Mouse (Mus musculus) urinary bladder, adult 2 months (tissue): ENCODE measurements around the gene Glod4. TPM values are rescaled to one million over a fixed set of nuclear protein-coding genes. Genes with fewer than 3 reads are reported as not detected.

Source experiments
- DNase-seq: peaks from one replicate; pipeline ENCODE4 v3.0.0; 2022; ENCODE audit warnings: low spot score
- polyA plus RNA-seq: library from polyadenylated mRNA; depleted of rRNA; stranded (reverse); fragments of >200 nt; gene quantifications from 2 replicates; pipeline ENCODE4 v1.2.3, GENCODE M21; 2012; rRNA removed

The Glod4 gene
- polyA plus RNA-seq, 1 experiment: 36.0 TPM

DNA sequence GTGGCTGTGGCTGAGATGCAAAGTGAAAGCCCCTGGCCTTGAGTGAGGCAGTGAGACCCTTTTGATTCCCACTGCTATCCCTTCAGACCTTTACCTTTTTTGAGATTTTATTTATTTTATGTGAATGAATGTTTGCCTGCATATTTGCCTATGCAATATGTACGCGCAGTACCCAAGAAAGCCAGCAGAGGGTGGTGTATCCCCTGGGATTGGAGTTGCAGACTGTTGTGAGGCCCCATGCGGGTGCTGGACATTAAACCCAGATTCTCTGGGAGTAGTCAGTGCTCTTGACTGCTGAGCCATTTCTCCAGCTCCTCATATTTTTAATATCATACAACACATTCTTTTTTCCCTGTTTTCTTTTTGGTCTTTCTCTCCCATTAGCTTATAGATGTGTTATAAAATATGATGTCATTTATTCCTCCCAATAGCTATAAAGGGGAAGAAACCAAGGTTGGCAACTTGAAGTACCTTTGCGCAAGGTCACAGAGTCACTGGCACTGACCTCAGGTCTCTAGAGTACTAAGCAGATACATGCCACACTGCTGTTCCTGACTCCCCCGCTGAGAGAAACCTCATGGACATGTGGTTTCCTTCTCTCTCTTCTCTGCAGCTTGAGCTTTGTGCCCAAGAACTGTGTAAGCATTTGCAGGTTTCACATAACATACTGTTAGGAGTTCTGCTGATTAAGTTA is 157.5 kb downstream of the Glod4 start:
- DNase-seq: no peak

DNA sequence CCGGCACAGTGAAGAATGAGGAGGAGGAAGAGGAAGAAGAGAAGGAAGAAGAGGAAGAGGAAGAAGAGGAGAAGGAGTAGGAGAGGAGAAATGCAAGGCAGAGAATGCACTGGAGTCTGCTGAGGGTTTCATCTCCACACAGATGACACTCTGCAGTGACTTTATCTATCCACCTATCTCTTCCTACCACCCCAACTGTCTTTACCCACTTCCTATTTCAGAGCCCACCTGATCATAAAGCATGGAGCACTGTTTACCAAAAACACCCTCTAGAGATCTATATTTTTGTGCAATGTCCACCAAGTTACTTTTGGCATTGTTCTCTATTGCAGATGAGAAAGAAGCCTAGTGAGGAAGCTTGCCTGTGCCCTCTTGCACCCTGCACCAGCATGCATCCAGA is 158.6 kb downstream of the Glod4 start:
- no peak for DNase-seq

DNA sequence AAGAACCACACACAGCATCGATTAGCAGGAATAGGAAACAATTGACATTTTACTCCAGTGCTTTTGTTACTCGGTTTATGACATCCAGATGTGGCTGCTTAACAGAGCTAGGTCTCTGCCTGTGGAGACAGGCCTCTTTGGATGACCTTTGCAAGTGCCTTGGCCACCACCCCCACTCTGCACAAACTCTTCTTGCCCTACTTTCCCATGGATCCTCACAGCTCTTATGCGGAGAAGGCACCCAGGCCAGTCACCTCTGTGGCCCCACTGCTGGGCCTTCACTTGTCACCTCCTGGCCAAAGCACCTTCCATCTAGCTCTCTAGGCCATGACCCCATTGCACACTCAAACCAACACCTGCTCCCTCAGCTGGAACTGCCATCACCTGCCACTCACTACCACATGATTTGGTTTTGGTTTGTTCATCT is 159.6 kb downstream of the Glod4 start:
- no peak for DNase-seq

DNA sequence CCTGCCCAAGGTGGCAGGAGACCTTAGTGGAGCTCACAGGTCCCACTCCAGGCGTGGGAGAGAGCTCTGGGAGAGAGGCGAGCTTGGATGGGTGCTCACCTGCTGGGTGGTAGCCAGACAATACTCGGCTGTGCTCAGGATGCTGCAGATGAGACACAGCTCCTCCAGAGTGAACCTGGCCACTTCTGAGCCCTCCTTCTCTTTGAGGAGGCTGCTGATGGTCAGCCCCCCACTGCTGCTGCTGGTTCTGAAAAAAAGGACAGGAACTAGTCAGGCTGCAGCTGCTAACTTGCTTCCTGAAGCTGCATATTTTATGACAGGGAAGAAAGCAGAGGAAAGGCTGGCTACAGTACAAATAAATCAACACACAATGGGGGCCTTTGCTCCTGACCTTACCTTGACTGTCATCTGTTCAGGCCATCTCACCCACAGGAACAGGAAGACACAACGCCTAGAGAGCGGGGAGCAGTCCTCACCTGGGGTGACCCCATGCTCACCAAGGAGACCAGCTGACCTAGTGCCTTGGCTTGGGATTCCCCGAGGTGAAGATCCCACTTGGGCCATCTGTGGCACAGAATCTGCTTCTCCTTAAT is 162.4 kb downstream of the Glod4 start:
- no peak for DNase-seq

DNA sequence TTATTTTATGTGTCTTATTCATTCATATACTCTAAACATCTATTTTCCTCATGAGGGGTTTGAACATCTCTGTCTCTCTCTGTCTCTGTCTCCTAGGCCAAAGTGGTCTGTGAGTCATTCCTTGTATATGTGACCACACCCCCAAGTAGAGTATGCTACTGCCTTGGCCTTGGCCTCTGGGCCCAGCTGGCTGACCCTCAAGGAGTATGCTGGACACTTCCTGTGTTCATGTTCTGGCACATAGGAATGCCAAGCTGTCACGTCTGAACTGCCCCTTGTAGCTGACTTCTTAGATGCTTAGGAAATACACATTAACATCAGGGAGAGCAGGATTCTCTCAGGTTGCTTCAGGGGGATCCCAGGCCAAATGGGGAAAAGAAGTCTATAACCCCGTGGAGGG is 163.2 kb downstream of the Glod4 start:
- no peak for DNase-seq

DNA sequence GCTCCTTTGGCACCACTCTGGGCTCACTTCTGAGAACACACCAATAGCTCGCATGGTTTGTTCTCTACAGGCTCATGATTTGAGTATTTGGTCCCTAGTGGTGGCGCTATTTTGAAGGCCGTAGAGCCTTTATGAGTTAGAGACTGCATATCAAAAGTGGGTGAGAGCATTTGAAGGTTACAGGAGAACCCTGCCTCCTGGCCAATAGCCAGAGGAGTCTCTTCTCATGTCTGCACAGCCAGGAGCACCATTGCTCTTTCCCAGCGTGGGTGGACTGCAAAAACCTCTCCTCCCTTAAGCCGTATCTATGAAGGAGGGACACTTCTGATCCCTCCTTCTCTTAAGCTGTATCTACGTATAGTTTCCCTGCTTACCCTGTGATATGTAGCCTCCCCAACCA is 166.2 kb downstream of the Glod4 start:
- DNase-seq: no peak

DNA sequence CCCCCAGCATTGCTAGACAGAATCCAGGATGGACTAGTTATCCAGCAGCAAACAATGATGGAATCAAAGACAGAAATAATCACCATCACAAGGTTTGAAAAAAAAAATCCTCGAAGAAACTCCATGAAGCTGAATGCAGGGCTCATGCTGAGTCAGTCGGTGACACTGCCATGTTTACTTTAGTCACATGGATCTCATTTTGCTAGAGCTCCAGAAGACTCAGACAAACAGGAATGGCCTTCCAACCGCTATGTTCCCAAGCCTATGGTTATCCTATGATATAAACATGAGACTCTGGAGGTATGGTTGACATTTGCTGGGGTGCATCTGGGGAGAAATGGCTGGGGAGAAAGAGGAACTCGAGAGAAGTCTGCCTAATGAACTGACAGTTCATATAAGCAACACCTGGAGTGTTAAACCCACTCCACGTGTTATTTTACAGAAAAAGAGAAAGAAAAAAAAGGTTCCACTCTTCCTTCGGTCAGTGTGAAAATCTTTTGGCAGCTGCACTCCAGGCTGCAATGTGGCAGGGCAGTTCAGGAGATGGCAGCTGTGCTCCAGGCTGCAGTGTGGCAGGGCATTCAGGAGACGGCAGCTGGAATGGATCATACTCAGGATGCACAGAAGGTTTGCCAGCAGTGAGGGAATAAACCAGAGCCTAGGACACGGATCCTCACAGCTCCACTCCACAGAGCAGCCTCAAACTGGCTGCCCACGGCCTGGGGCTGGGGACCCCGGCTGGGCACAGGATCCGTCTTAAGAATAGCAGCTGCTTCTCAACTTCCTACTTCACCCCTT is 169.0 kb downstream of the Glod4 start:
- no peak for DNase-seq

Other genes starting within 250 kb of the Glod4 start
- gene 1700016K19Rik, start 243.8 kb downstream of the Glod4 start, polyA plus RNA-seq: 0.59 and 0.81 TPM in 2 replicates
- gene Rflnb, start 215.9 kb downstream of the Glod4 start, polyA plus RNA-seq: 23.1 and 25.6 TPM in 2 replicates
- gene Vps53, start 64.1 kb downstream of the Glod4 start, polyA plus RNA-seq: 35.4 and 37.9 TPM in 2 replicates
- 14.8 and 15.4 TPM in 2 replicates for gene Fam57a, start 64.1 kb downstream of the Glod4 start, polyA plus RNA-seq
- 0.19 and 0.39 TPM in 2 replicates for gene Dbil5, start 26.1 kb downstream of the Glod4 start, polyA plus RNA-seq
- 9.6 and 9.9 TPM in 2 replicates for gene Gemin4, start 26.1 kb downstream of the Glod4 start, polyA plus RNA-seq
- gene Mrm3, start within 50 bp of the Glod4 start, polyA plus RNA-seq: 9.6 and 10.5 TPM in 2 replicates
- 59.5 and 71.7 TPM in 2 replicates for gene Nxn, start 155.4 kb upstream of the Glod4 start, polyA plus RNA-seq
- gene Timm22, start 163.2 kb upstream of the Glod4 start, polyA plus RNA-seq: 19.6 and 21.5 TPM in 2 replicates